Mouse (Mus musculus) lung, adult 2 months (tissue): Measurements from ENCODE around the gene Ttn.

Source experiments
- CTCF ChIP-seq: fragments of 200-500 bp; IDR thresholded peaks from 2 replicates; pipeline ENCODE4 v1.5.1; 2011; ENCODE audit warnings: mild to moderate bottlenecking, low read length, control low read depth; ENCODE audit not compliant: insufficient read depth
- POLR2A ChIP-seq: fragments of 200-500 bp; IDR thresholded peaks from 2 replicates; pipeline ENCODE4 v1.6.1; 2011; ENCODE audit warnings: low read depth, mild to moderate bottlenecking, control low read depth, low read length, borderline replicate concordance; ENCODE audit errors: extremely low read depth

- TF ChIP-seq POLR2A, result no peak
- TF ChIP-seq CTCF, result no peak
Measured at GRCm38 (mm10) chr2:76687608-76688007, 294.7 kb downstream of the Ttn start.
